Mouse (Mus musculus): ENCODE measurements around the gene Mmgt2.
"Not testable (repeated sequence)": the region's sequence is repeated elsewhere in the genome, so short reads cannot be mapped to it uniquely, and the experiment has no call there.

Gene Mmgt2

DNA sequence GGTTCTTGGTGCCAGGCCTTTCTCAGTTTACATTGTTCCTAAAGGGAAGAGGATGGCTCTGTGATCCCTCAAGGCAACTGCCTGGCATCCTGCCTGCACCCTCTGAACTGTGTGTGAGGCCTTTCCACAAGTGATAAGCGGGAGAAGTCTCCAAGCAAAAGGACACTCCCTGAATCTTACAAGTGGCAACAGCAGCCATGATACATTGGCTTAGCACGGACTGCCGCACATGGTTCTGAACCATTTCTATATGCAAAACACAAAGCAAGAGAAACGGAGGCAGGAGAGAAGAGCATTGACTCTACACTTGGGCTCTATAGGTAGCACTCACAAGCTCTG is 3.2 kb upstream of the Mmgt2 start:
- DNase-seq (ENCODE audit: low read depth in 1 of 2, low spot score in 2 of 2), result no peak

DNA sequence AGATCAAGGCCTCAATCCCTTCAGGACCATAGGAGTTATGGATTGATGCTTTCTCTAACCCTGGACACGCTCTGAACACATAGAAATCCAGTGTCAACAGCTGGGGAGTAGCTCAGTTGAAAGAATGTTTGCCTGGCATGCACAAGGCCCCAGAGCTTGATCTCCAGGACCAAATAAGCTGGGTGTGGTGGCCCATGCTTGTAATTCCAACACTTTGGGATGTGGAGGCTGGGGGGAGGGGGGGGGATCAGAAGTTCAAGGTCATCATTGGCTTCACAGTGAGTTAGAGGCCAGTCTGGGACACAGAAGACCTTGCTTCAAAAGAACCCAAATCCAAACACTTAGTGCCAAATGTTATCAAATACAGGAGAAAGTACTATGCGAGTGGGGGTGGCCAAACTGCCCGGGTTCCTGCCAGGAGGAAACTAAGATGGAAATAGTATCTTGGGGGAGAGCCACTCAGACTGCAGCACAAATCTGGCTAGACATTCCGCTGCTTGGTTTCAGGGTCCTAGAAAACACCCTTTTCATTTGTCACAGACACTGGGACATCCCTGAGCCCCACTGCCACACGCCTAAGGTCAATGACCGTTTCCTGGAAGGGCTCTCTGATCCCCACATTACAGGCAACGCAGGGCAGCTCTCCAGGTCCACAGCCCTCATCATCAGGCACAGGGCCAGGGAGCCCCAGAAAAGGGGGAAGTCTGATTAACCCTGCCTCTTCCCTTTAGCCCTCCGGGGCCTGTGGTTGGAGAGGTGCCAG is 2.6 kb upstream of the Mmgt2 start:
- peak in 1 of 2 experiments; percentile 30 for DNase-seq (ENCODE audit: low read depth in 1 of 2, low spot score in 2 of 2)

DNA sequence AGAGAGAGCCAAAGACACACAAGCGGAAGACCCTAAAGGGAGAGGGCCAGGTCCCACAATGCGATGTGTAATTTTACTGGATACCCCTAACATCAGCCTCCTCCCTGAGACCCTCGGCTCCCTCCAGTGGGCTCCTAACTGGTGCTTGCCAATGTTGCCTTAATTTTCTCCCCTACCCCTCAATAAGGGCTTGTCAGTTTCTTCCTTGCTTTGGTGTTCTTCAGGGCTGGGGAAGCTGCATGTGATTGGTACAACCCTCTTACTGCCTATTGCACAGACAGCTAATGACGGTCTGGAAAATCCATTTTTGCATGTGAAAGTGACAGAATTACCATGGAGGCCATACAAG is 2.0 kb upstream of the Mmgt2 start:
- DNase-seq (ENCODE audit: low read depth in 1 of 2, low spot score in 2 of 2), result no peak

DNA sequence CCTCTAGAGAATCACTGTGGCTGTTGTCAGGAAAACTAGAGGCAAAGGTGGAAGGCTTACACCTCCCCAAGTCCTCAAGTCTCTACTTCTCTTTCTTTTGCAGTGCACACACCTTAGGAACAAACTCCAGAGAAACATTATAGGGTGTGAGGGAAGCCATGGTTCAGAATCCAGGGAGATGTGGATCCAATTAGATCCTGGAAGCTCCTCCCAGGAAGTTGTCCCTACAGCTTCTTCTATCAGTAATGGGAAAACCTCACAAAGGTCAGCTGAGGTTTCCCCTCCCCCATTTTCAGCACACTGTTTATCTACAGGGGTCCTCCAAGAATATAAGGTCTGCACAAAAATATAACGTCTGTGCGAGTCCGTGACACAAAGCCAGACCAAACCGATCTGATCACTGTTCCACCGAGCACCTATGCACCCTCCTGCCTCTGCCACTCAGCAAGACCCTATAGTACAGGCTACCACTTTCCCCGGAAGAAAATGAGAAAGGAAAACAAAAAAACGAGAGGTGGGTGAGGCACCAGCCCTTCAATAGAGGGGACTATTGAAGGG is 1.4 kb upstream of the Mmgt2 start:
- no peak for DNase-seq (ENCODE audit: low read depth in 1 of 2, low spot score in 2 of 2)

DNA sequence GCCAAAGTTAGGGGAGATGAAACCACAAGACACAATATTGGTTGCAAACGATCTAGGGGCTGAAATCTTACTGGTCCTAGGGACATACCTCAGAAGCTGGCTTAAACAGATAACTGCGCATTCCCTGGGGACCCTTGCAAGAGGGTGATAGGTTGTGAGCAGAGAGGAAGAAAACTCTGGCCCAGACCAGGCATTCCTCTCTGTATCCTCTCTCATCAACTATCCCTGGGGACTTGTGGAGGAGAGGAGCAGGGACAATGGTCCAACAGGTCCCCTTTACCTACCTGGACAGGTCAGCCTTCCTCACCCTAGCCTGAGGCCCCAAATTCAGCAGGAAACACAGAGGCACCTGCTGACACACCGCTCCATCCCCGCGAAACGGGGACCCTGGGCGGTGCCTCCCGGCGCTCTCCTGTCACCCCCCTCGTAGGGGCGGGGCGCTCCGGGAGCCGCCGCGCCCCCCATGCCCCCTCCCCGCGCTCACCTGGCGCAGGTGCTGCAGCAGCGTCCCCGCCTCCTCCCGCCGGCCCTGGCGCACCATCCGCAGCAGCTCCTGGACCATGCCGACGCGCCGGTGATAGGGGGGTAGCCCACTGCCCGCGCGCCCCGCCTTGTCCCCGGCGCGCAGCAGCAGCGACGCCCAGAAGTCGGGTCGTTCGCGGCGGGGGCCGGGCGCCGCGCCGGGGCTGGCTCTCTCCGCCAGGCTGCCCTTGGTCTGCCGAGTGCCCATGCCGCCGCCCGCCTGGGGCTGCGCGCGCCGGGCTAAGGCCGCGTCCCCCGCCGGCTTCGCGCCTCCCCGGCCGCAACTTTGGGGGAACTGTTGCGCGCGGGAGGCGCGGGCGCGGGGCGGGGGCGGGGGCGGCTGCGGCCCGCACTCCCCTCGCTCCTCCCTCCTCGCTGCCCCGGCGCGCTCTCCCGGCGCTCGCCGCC is 538 bp upstream of the Mmgt2 start, which contains the start of gene Lrrc75a:
Gene Lrrc75a (minus strand): TSS at position 863 of the 930 bp plus-strand sequence.
- no peak for DNase-seq (ENCODE audit: low read depth in 1 of 2, low spot score in 2 of 2)

DNA sequence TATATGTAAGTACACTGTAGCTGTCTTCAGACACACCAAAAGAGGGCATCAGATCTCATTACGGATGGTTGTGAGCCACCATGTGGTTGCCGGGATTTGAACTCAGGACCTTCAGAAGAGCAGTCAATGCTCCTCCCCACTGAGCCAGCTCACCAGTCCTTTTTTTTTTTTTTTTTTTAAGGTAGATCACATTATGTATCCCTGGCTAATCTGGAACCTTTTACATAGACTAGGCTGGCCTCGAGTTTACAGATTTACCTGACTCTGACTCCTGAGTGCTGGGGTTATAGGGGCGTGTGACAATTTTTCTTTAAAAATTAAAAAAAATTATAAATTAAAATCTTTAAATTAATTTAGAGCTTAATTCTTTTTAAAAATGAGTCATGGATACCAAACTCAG is 1.3 kb downstream of the Mmgt2 start:
- DNase-seq (ENCODE audit: low read depth in 1 of 2, low spot score in 2 of 2), result not testable (repeated sequence)

GRCm38 (mm10) chr11:62651563-62651962 is 3.1 kb downstream of the Mmgt2 start:
- no peak for DNase-seq (ENCODE audit: low read depth in 1 of 2, low spot score in 2 of 2)

DNA sequence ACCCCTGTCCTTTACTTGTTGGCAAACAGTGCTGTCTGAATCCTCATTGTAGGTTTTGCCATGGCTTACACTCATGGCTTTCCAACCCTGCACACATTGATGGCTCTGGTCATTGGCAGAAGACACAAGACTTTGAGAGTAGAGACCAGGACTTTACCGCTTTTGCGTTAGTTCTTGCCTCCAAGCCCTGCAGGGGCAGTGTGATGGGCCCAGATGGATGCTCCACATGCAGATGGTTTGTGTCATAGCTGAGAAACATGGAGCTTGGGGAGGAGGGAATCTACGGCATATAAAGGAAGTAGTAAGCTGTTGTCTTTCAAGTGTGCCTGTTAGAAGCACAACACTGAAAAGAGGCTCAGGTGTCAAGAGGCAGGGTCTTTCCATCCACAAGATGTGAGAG is 3.6 kb downstream of the Mmgt2 start:
- no peak for DNase-seq (ENCODE audit: low read depth in 1 of 2, low spot score in 2 of 2)

DNA sequence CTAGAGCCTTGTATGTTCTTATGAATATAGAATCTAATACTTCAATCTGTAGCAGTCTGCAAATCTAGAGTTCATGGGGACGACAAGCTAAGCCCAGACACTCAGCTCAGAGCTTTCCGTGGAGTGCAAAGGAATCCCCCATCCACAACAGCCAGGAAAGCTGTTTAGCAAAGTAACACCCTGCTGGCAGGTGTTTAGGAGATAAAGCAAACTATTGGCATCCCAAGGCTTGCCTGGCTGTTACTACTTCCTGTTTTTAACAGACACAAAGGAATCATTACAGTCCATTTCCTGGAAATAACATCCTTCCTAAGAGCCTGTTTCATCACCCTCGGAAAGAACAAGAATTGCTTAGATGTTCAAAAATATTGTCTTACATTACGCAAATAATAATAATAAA is 12.4 kb downstream of the Mmgt2 start:
- DNase-seq (ENCODE audit: low read depth in 1 of 2, low spot score in 2 of 2), result no peak

DNA sequence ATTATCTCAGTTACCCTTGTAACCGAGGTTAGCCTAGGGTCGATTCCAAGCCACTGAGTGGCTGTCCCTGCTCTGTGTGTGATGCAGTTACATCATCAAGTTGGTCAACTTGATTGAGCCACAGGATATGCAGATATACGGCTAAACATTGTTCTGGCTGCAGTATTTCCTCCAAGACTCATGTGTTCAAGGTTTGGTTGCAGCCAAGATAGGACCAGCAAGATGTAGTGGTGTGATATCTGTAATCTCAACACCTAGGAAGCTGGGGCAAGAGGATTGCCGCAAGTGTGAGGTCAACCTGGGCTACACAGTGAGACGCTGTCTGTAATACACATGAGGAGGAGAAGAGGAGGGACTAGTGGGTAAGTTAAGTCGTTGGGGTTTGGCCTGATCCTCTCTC is 15.8 kb downstream of the Mmgt2 start:
- no peak for DNase-seq (ENCODE audit: low read depth in 1 of 2, low spot score in 2 of 2)

DNA sequence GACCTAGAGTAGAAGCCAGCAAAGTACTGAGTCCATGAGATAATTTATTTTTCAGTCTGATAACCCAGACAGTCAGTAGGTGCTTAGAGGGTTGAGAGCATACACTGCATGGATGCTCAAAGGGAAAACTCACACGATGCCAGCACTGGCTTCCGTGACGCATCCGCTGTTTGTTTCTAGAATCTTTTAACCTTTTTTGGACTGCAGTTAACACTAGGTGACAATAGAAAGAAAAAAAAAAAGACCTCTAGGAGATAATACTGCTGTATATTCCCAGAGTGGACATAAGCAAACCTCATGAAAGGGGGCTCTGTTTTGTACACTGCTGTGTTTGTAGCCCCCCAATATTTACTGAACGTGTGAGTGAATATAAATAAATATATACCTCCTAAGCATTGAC is 20.5 kb downstream of the Mmgt2 start:
- DNase-seq (ENCODE audit: low read depth in 1 of 2, low spot score in 2 of 2), result no peak

GRCm38 (mm10) chr11:62669471-62669870 is 21.0 kb downstream of the Mmgt2 start:
- DNase-seq (ENCODE audit: low read depth in 1 of 2, low spot score in 2 of 2), result no peak

GRCm38 (mm10) chr11:62670006-62670405 is 21.5 kb downstream of the Mmgt2 start:
- no peak for DNase-seq (ENCODE audit: low read depth in 1 of 2, low spot score in 2 of 2)

DNA sequence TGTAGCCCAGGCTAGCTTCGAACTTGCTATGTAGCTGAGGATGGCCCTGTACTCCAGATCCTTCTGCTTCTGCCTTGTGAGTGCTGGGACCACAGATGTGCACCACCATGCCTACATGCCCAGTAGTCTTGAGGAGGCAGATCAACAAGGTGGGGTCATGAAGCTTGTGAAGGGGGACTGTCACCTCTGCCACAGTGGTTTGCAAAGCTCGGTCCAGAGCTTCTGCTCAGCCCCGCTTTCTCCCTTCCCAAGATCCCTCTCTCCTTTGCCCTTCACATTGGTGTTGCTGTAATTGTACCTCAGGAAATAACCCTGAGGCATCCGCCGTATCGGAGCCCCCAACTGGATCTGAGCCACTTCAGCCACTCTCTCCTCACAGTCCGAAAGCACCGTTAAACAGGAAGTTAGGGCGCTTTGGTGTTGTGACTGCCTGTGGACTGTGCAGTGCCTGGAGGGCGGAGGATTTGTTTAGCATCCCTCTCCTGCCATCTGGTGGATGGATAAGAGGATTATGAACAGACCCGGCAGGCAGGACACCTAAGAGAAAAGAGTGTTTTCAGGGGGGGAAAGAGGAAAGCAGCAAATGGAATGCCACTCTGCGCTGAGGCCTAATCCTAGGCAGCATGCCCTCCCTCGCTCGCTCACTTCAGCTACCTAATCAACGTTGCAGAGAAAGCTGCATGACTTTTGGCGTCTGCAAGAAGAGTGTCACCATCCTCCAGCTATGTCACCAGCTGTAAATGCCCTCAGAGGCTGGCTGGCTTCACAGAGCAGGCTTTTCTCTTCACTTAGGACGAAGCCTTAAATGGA is 27.2 kb downstream of the Mmgt2 start:
- peak; percentile 43 for DNase-seq (ENCODE audit: low read depth in 1 of 2, low spot score in 2 of 2)

- DNase-seq (ENCODE audit: low read depth in 1 of 2, low spot score in 2 of 2), result no peak
Measured at GRCm38 (mm10) chr11:62676290-62676596, 27.8 kb downstream of the Mmgt2 start.

DNA sequence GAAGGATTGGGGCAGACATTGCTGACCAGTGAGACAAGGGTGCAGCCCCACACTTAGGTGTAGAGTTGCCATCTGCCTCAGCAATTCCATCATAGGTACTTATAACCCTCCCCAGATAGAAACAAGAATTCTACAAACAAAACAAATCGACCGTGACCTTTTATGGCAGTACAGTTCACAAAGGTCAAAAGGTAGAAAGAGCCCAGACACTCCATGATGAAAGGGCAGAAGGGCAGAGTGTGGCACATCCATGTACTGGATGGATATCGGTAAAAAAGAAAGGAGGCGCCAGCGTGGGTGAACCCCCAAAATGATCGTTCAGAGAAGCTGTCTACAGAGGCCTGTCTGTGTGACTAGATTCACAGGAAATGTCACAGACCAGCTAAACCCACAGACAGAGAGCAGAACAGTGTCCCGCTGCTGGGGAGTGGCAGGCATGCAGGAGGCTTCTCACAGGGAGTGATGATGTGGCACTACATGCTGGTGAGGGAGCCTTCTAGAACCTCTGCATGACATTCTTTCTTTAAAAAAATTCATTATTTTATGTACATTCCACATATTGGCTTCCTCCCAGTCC is 30.4 kb downstream of the Mmgt2 start:
- no peak for DNase-seq (ENCODE audit: low read depth in 1 of 2, low spot score in 2 of 2)

GRCm38 (mm10) chr11:62679954-62680353 is 31.5 kb downstream of the Mmgt2 start:
- DNase-seq (ENCODE audit: low read depth in 1 of 2, low spot score in 2 of 2), result no peak

GRCm38 (mm10) chr11:62691592-62691991 is 43.1 kb downstream of the Mmgt2 start:
- DNase-seq (ENCODE audit: low read depth in 1 of 2, low spot score in 2 of 2), result no peak

DNA sequence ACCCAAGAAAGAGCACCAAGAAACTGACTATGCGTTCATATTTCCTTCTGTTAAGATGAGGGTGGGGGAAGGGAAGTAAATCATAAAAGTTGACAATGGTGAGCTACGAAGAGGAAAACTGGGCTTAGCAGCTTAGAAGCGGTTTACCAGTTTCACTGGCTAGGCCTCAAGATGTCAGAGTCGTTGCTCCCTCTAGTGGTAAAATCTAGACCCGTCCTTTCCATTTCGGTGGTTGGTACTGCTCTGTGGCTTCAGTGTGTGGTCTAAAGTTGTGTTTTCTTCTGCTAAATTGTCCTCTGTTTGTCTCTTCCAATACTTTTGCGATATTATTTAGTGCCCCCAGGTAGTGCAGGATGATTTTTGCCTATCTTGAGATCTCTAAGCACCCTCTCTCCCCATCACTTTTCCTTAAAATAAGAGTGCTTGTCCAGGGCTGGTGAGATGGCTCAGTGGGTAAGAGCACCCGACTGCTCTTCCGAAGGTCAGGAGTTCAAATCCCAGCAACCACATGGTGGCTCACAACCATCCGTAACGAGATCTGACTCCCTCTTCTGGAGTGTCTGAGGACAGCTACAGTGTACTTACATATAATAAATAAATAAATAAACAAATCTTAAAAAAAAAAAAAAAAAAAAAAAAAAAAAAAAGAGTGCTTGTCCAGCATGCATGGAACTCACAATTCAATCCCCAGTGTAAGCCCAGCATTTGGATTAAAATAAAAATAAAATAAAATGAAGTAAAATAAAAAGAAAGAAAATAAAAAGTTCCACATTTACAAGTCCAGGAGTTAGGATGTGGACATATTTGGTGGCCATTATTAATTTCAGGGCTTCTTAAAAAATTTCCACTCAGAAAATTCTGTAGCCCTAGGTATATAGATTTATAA is 45.1 kb downstream of the Mmgt2 start:
- DNase-seq (ENCODE audit: low read depth in 1 of 2, low spot score in 2 of 2), result no peak

DNA sequence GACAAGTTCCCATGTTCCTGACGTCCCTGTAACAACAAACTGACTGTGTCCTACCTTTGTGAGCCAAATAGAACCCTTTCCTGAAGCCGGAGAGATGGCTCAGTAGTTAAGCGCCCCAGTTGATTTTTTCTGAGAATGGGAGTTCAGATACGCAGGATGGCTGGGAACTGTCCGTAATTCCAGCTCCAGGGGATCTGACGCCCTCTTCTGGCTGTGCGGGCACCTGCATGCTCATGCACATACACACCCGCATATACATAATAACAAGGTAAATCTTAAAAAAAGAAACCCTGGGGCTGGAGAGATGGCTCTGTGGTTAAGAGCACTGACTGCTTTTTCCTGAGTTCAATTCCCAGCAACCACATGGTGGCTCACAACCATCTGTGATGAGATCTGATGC is 46.7 kb downstream of the Mmgt2 start:
- DNase-seq (ENCODE audit: low read depth in 1 of 2, low spot score in 2 of 2), result no peak
